Comparison of ENCODE assay signal across 14 mouse cellular contexts in genomic region chr10:44862360-44862674, GRCm38 (mm10).
A peak's percentile ranks its signal among the peaks of the same experiment; 100 is the strongest.
DNase-seq lines count a peak whose midpoint lies in the region; ATAC-seq and TF ChIP-seq lines count a peak whose summit lies in the region.
"Had no signal": no experiment of that assay in that cellular context is flagged by ENCODE, and none has a peak within 500 bp of the region (broad histone marks: within the 10 kb centered on the region; RNA-seq: fewer than 3 reads in every experiment).

No protein-coding gene starts in this region.

- intact Hi-C loops in left cerebral cortex, postnatal 4 days (cut with DNase I), result no loop called here
- intact Hi-C loops in heart, postnatal 14 days (cut with DNase I), result loop anchor here (5.0 kb wide), 1 partner anchor 400 kb away; no protein-coding TSS in a partner anchor

- 20% methylated on average over 8 of the region's 8 CpGs for WGBS in limb, embryonic 11.5 days
- 42% methylated on average over 8 of the region's 8 CpGs for WGBS in limb, embryonic 10.5 days
- 23% methylated on average over 8 of the region's 8 CpGs for WGBS in intestine, postnatal 0 days
- 10% methylated on average over 8 of the region's 8 CpGs for WGBS in limb, embryonic 14.5 days

- no peaks in the 10 kb centered on the region for H3K36me3 ChIP-seq in limb, embryonic 11.5 days (ENCODE audit: control insufficient read depth, insufficient read depth, low read length)
- H3K36me3 ChIP-seq in limb, embryonic 10.5 days, result no peaks in the 10 kb centered on the region
- no peaks in the 10 kb centered on the region for H3K36me3 ChIP-seq in intestine, postnatal 0 days (ENCODE audit: control insufficient read depth, insufficient read depth)
- H3K36me3 ChIP-seq in limb, embryonic 14.5 days (ENCODE audit: control insufficient read depth, insufficient read depth, low read length), result no peaks in the 10 kb centered on the region
- H3K36me3 ChIP-seq: forebrain, embryonic 10.5 days; hindbrain, embryonic 15.5 days; limb, embryonic 12.5 days had no signal

- no peak overlapping the region for H3K9ac ChIP-seq in limb, embryonic 11.5 days (ENCODE audit: low read length)
- no peak overlapping the region for H3K9ac ChIP-seq in intestine, postnatal 0 days (ENCODE audit: low read depth, low read length)
- H3K9ac ChIP-seq in limb, embryonic 14.5 days (ENCODE audit: low read depth, low read length, severe bottlenecking), result no peak overlapping the region
- H3K9ac ChIP-seq: hindbrain, embryonic 15.5 days; limb, embryonic 12.5 days had no signal

- peaks cover 8% of the 10 kb centered on the region; the same call in 1 of the 2 replicates for H3K4me1 ChIP-seq in limb, embryonic 11.5 days (ENCODE audit: control insufficient read depth, insufficient read depth, low read length)
- H3K4me1 ChIP-seq in limb, embryonic 10.5 days, result peaks cover 29% of the 10 kb centered on the region
- peaks cover 20% of the 10 kb centered on the region for H3K4me1 ChIP-seq in intestine, postnatal 0 days (replicated peaks; ENCODE audit: control insufficient read depth, insufficient read depth, low read length)
- peaks cover 8% of the 10 kb centered on the region; the same call in 1 of the 2 replicates for H3K4me1 ChIP-seq in limb, embryonic 14.5 days (ENCODE audit: control insufficient read depth, insufficient read depth, low read length)
- H3K4me1 ChIP-seq: hindbrain, embryonic 15.5 days had no signal

- no peak overlapping the region for H3K4me2 ChIP-seq in limb, embryonic 11.5 days (ENCODE audit: low read depth, severe bottlenecking)
- H3K4me2 ChIP-seq in intestine, postnatal 0 days (replicated peaks; ENCODE audit: low read depth), result peak overlapping the region; percentile 25
- no peak overlapping the region for H3K4me2 ChIP-seq in limb, embryonic 14.5 days (replicated peaks; ENCODE audit: low read depth, low read length, severe bottlenecking)
- H3K4me2 ChIP-seq: hindbrain, embryonic 15.5 days; limb, embryonic 12.5 days had no signal

- H3K27ac ChIP-seq in limb, embryonic 11.5 days (replicated peaks; ENCODE audit: low read depth, low read length), result no peak overlapping the region
- no peak overlapping the region; the same call in 1 of the 2 replicates for H3K27ac ChIP-seq in limb, embryonic 10.5 days
- peak overlapping the region; percentile 90 for H3K27ac ChIP-seq in intestine, postnatal 0 days (ENCODE audit: low read depth, low read length)
- 0 out of 2 replicates have a peak overlapping the region, but pooled peaks have one; percentile 28 for H3K27ac ChIP-seq in limb, embryonic 14.5 days (replicated peaks; ENCODE audit: low read depth, low read length)
- H3K27ac ChIP-seq: forebrain, embryonic 10.5 days; heart, adult 2 months; hindbrain, embryonic 15.5 days; layer of hippocampus, adult 2 months; limb, embryonic 12.5 days had no signal

- no peaks in the 10 kb centered on the region for H3K27me3 ChIP-seq in limb, embryonic 11.5 days (ENCODE audit: control insufficient read depth, insufficient read depth, low read length)
- H3K27me3 ChIP-seq in limb, embryonic 10.5 days (ENCODE audit: low read depth, poor library complexity, severe bottlenecking), result no peaks in the 10 kb centered on the region
- no peaks in the 10 kb centered on the region for H3K27me3 ChIP-seq in intestine, postnatal 0 days (replicated peaks; ENCODE audit: control insufficient read depth, insufficient read depth, low read length)
- H3K27me3 ChIP-seq in limb, embryonic 14.5 days (ENCODE audit: control insufficient read depth, insufficient read depth, low read length), result no peaks in the 10 kb centered on the region
- H3K27me3 ChIP-seq: hindbrain, embryonic 15.5 days; limb, embryonic 12.5 days had no signal

- TF ChIP-seq CTCF in intestine, postnatal 0 days (IDR thresholded peaks at IDR 0.05; ENCODE audit: low read depth), result no peak

- no peak overlapping the region for H3K4me3 ChIP-seq in limb, embryonic 11.5 days (ENCODE audit: low read depth, low read length)
- no peak overlapping the region for H3K4me3 ChIP-seq in limb, embryonic 10.5 days
- H3K4me3 ChIP-seq in intestine, postnatal 0 days (ENCODE audit: low read depth, low read length), result no peak overlapping the region
- H3K4me3 ChIP-seq in limb, embryonic 14.5 days (replicated peaks; ENCODE audit: low read length), result no peak overlapping the region
- H3K4me3 ChIP-seq: forebrain, embryonic 10.5 days; heart, adult 2 months; hindbrain, embryonic 15.5 days; layer of hippocampus, adult 2 months; limb, embryonic 12.5 days had no signal

- peak; percentile 45 for DNase-seq in limb, embryonic 11.5 days (ENCODE audit: low spot score)
- DNase-seq in limb, embryonic 10.5 days (ENCODE audit: low spot score), result no peak
- peak; percentile 63 for DNase-seq in fibroblast of lung, adult 2 months (ENCODE audit: low read depth)
- peak; percentile 51 for DNase-seq in limb, embryonic 14.5 days (ENCODE audit: low spot score)
- DNase-seq in left cerebral cortex, postnatal 4 days, result no peak
- DNase-seq in heart, postnatal 14 days, result no peak
- DNase-seq: cerebellum, adult 18-20 months; embryo, embryonic 11 days had no signal

- no peak for ATAC-seq in limb, embryonic 11.5 days (ENCODE audit: insufficient number of reproducible peaks, low FRiP score, low TSS enrichment, low read depth)
- peak; percentile 88 for ATAC-seq in intestine, postnatal 0 days
- ATAC-seq in limb, embryonic 14.5 days (ENCODE audit: low FRiP score, low read depth), result peak; percentile 30; the same call in 1 of the 2 replicates

- H3K9me3 ChIP-seq in limb, embryonic 11.5 days (ENCODE audit: control insufficient read depth, low read length), result no peaks in the 10 kb centered on the region
- H3K9me3 ChIP-seq in limb, embryonic 10.5 days (replicated peaks), result no peaks in the 10 kb centered on the region
- peaks cover 4% of the 10 kb centered on the region for H3K9me3 ChIP-seq in intestine, postnatal 0 days (ENCODE audit: control insufficient read depth)
- H3K9me3 ChIP-seq in limb, embryonic 14.5 days (ENCODE audit: control insufficient read depth, low read length), result peaks cover 2% of the 10 kb centered on the region; the same call in 1 of the 2 replicates
- H3K9me3 ChIP-seq: forebrain, embryonic 10.5 days; limb, embryonic 12.5 days had no signal

- no peak for TF ChIP-seq POLR2A in limb, embryonic 14.5 days (IDR thresholded peaks at IDR 0.05; ENCODE audit: borderline replicate concordance, extremely low read depth, insufficient read depth, insufficient read length)

Comparison
In these comparisons a context has a peak if more than half of its experiments do, and no peak if none do; other contexts are left out.
1. DNase-seq: peak in limb, embryonic 11.5 days (single experiment), fibroblast of lung, adult 2 months (single experiment) and limb, embryonic 14.5 days (single experiment); none in limb, embryonic 10.5 days (single experiment), left cerebral cortex, postnatal 4 days (single experiment) and heart, postnatal 14 days (0 of 2).
2. H3K27ac ChIP-seq: peak in intestine, postnatal 0 days (single experiment) and limb, embryonic 14.5 days (single experiment); none in limb, embryonic 11.5 days (single experiment) and limb, embryonic 10.5 days (single experiment).